Mouse (Mus musculus): ENCODE measurements around the gene Hoxb6. TPM values are rescaled to one million over a fixed set of nuclear protein-coding genes. Genes with fewer than 3 reads are reported as not detected.

The Hoxb6 gene
- polyA plus RNA-seq, 1 experiment from 2014 or later: 0.73 TPM

GRCm38 (mm10) chr11:96257141-96257540, 35.1 kb upstream of the Hoxb6 start:
- Histone ChIP-seq H3K27me3 (ENCODE audit: control insufficient read depth, insufficient read depth, low read length) (peaks cover 100% of the 10 kb centered on the region), H3K9ac (replicated peaks; ENCODE audit: low read length) (no peak overlapping the region), H3K4me1 (ENCODE audit: control insufficient read depth, insufficient read depth, low read length) (no peaks in the 10 kb centered on the region), H3K9me3 (replicated peaks; ENCODE audit: control insufficient read depth, low read length) (no peaks in the 10 kb centered on the region), H3K27ac (replicated peaks; ENCODE audit: low read depth, low read length) (no peak overlapping the region), H3K36me3 (replicated peaks; ENCODE audit: control insufficient read depth, insufficient read depth, low read depth, low read length) (no peaks in the 10 kb centered on the region), H3K4me2 (ENCODE audit: low read depth, low read length) (no peak overlapping the region), H3K4me3 (ENCODE audit: low read depth, low read length) (no peak overlapping the region)
- 24% methylated on average over 2 of the region's 2 CpGs for WGBS
- ATAC-seq (replicated peaks; ENCODE audit: insufficient number of reproducible peaks, low FRiP score, low TSS enrichment, low read depth) (no peak), DNase-seq (ENCODE audit: low spot score) (no peak)

- 4% methylated on average over 2 of the region's 2 CpGs for WGBS
- Histone ChIP-seq H3K36me3 (replicated peaks; ENCODE audit: control insufficient read depth, insufficient read depth, low read depth, low read length) (no peaks in the 10 kb centered on the region), H3K4me3 (ENCODE audit: low read depth, low read length) (no peak overlapping the region), H3K9ac (replicated peaks; ENCODE audit: low read length) (no peak overlapping the region), H3K4me1 (ENCODE audit: control insufficient read depth, insufficient read depth, low read length) (no peaks in the 10 kb centered on the region), H3K27ac (replicated peaks; ENCODE audit: low read depth, low read length) (no peak overlapping the region), H3K27me3 (ENCODE audit: control insufficient read depth, insufficient read depth, low read length) (peaks cover 100% of the 10 kb centered on the region), H3K4me2 (ENCODE audit: low read depth, low read length) (no peak overlapping the region), H3K9me3 (replicated peaks; ENCODE audit: control insufficient read depth, low read length) (no peaks in the 10 kb centered on the region)
- ATAC-seq (replicated peaks; ENCODE audit: insufficient number of reproducible peaks, low FRiP score, low TSS enrichment, low read depth) (no peak), DNase-seq (ENCODE audit: low spot score) (no peak)
Measured at GRCm38 (mm10) chr11:96259038-96259437, 33.2 kb upstream of the Hoxb6 start.

GRCm38 (mm10) chr11:96259511-96259910, 32.8 kb upstream of the Hoxb6 start:
- Histone ChIP-seq H3K4me1 (ENCODE audit: control insufficient read depth, insufficient read depth, low read length) (no peaks in the 10 kb centered on the region), H3K36me3 (replicated peaks; ENCODE audit: control insufficient read depth, insufficient read depth, low read depth, low read length) (no peaks in the 10 kb centered on the region), H3K27ac (replicated peaks; ENCODE audit: low read depth, low read length) (no peak overlapping the region), H3K4me2 (ENCODE audit: low read depth, low read length) (no peak overlapping the region), H3K4me3 (ENCODE audit: low read depth, low read length) (no peak overlapping the region), H3K9ac (replicated peaks; ENCODE audit: low read length) (no peak overlapping the region), H3K9me3 (replicated peaks; ENCODE audit: control insufficient read depth, low read length) (no peaks in the 10 kb centered on the region), H3K27me3 (ENCODE audit: control insufficient read depth, insufficient read depth, low read length) (peaks cover 100% of the 10 kb centered on the region)
- 6% methylated on average over 1 of the region's 1 CpGs for WGBS
- ATAC-seq (replicated peaks; ENCODE audit: insufficient number of reproducible peaks, low FRiP score, low TSS enrichment, low read depth) (no peak), DNase-seq (ENCODE audit: low spot score) (no peak)

DNA sequence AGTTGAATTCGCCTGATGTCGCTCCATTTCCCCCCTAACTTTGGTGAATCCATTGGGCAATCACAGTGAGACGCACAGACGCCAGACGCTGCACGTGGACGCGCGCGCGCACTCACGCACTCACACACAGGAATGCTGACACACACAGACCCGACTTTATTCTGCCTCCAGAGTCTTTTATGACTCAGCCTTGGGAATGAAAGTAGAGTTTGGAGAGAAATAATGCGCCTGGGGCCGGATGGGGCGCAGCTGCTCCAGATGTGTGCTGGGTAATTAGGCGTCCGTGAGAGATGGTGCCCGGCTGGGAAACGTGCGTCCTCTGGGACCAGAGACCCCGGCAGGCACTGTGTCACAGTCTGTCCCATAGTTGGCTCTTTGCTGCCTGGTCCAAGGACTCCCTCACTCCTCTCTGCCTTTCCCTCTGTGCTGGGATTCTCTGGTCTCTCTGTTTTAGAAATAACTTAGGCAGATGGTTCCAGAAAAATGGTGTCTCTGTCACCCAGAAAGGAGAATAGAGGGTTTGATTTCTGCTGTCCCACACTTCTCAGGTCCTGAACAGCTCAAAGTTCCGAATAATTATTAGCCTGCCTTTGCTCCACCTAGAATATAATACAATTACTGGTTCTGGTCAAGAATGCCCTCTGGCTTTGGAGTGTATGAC, 31.8 kb upstream of the Hoxb6 start:
- H3K9me3 ChIP-seq (replicated peaks; ENCODE audit: control insufficient read depth, low read length): no peaks in the 10 kb centered on the region
- no peak overlapping the region for H3K4me2 ChIP-seq (ENCODE audit: low read depth, low read length)
- H3K36me3 ChIP-seq (replicated peaks; ENCODE audit: control insufficient read depth, insufficient read depth, low read depth, low read length): no peaks in the 10 kb centered on the region
- no peak overlapping the region for H3K4me3 ChIP-seq (ENCODE audit: low read depth, low read length)
- peaks cover 99% of the 10 kb centered on the region for H3K27me3 ChIP-seq (ENCODE audit: control insufficient read depth, insufficient read depth, low read length)
- no peak overlapping the region for H3K27ac ChIP-seq (replicated peaks; ENCODE audit: low read depth, low read length)
- ATAC-seq (replicated peaks; ENCODE audit: insufficient number of reproducible peaks, low FRiP score, low TSS enrichment, low read depth) (no peak), DNase-seq (ENCODE audit: low spot score) (peak; percentile 10)
- no peaks in the 10 kb centered on the region for H3K4me1 ChIP-seq (ENCODE audit: control insufficient read depth, insufficient read depth, low read length)
- under 1% methylated on average over 23 of the region's 23 CpGs for WGBS
- no peak overlapping the region for H3K9ac ChIP-seq (replicated peaks; ENCODE audit: low read length)

- H3K4me3 ChIP-seq (ENCODE audit: low read depth, low read length): no peak overlapping the region
- no peaks in the 10 kb centered on the region for H3K36me3 ChIP-seq (replicated peaks; ENCODE audit: control insufficient read depth, insufficient read depth, low read depth, low read length)
- peaks cover 99% of the 10 kb centered on the region for H3K27me3 ChIP-seq (ENCODE audit: control insufficient read depth, insufficient read depth, low read length)
- WGBS: 2% methylated on average over 24 of the region's 24 CpGs
- H3K9ac ChIP-seq (replicated peaks; ENCODE audit: low read length): no peak overlapping the region
- DNase-seq (ENCODE audit: low spot score) (peak; percentile 79), ATAC-seq (replicated peaks; ENCODE audit: insufficient number of reproducible peaks, low FRiP score, low TSS enrichment, low read depth) (no peak)
- no peak overlapping the region for H3K27ac ChIP-seq (replicated peaks; ENCODE audit: low read depth, low read length)
- no peak overlapping the region for H3K4me2 ChIP-seq (ENCODE audit: low read depth, low read length)
- H3K9me3 ChIP-seq (replicated peaks; ENCODE audit: control insufficient read depth, low read length): no peaks in the 10 kb centered on the region
- no peaks in the 10 kb centered on the region for H3K4me1 ChIP-seq (ENCODE audit: control insufficient read depth, insufficient read depth, low read length)
Measured at GRCm38 (mm10) chr11:96261323-96261890, 30.9 kb upstream of the Hoxb6 start.

- no peaks in the 10 kb centered on the region for H3K4me1 ChIP-seq (ENCODE audit: control insufficient read depth, insufficient read depth, low read length)
- H3K4me2 ChIP-seq (ENCODE audit: low read depth, low read length): no peak overlapping the region
- ATAC-seq (replicated peaks; ENCODE audit: insufficient number of reproducible peaks, low FRiP score, low TSS enrichment, low read depth) (no peak), DNase-seq (ENCODE audit: low spot score) (no peak)
- no peaks in the 10 kb centered on the region for H3K36me3 ChIP-seq (replicated peaks; ENCODE audit: control insufficient read depth, insufficient read depth, low read depth, low read length)
- no peak overlapping the region for H3K9ac ChIP-seq (replicated peaks; ENCODE audit: low read length)
- WGBS: 5% methylated on average over 6 of the region's 6 CpGs
- no peak overlapping the region for H3K27ac ChIP-seq (replicated peaks; ENCODE audit: low read depth, low read length)
- no peaks in the 10 kb centered on the region for H3K9me3 ChIP-seq (replicated peaks; ENCODE audit: control insufficient read depth, low read length)
- no peak overlapping the region for H3K4me3 ChIP-seq (ENCODE audit: low read depth, low read length)
- H3K27me3 ChIP-seq (ENCODE audit: control insufficient read depth, insufficient read depth, low read length): peaks cover 99% of the 10 kb centered on the region
Measured at GRCm38 (mm10) chr11:96262262-96262830, 29.9 kb upstream of the Hoxb6 start.

GRCm38 (mm10) chr11:96263636-96264389, 28.5 kb upstream of the Hoxb6 start:
- DNase-seq (ENCODE audit: low spot score): no peak
- H3K36me3 ChIP-seq (replicated peaks; ENCODE audit: control insufficient read depth, insufficient read depth, low read depth, low read length): no peaks in the 10 kb centered on the region
- H3K27ac ChIP-seq (replicated peaks; ENCODE audit: low read depth, low read length): no peak overlapping the region
- no peak overlapping the region for H3K4me3 ChIP-seq (ENCODE audit: low read depth, low read length)
- H3K9ac ChIP-seq (replicated peaks; ENCODE audit: low read length): no peak overlapping the region
- H3K27me3 ChIP-seq (ENCODE audit: control insufficient read depth, insufficient read depth, low read length): peaks cover 96% of the 10 kb centered on the region
- WGBS: 1% methylated on average over 33 of the region's 33 CpGs
- ATAC-seq (replicated peaks; ENCODE audit: insufficient number of reproducible peaks, low FRiP score, low TSS enrichment, low read depth): no peak
- no peaks in the 10 kb centered on the region for H3K4me1 ChIP-seq (ENCODE audit: control insufficient read depth, insufficient read depth, low read length)
- H3K4me2 ChIP-seq (ENCODE audit: low read depth, low read length): no peak overlapping the region
- no peaks in the 10 kb centered on the region for H3K9me3 ChIP-seq (replicated peaks; ENCODE audit: control insufficient read depth, low read length)

Data from embryonic facial prominence, embryonic 11.5 days (tissue).